Mouse (Mus musculus): ENCODE measurements around the gene 5730409E04Rik.
A peak's percentile ranks its signal among the peaks of the same experiment; 100 is the strongest.

The 5730409E04Rik gene

DNA sequence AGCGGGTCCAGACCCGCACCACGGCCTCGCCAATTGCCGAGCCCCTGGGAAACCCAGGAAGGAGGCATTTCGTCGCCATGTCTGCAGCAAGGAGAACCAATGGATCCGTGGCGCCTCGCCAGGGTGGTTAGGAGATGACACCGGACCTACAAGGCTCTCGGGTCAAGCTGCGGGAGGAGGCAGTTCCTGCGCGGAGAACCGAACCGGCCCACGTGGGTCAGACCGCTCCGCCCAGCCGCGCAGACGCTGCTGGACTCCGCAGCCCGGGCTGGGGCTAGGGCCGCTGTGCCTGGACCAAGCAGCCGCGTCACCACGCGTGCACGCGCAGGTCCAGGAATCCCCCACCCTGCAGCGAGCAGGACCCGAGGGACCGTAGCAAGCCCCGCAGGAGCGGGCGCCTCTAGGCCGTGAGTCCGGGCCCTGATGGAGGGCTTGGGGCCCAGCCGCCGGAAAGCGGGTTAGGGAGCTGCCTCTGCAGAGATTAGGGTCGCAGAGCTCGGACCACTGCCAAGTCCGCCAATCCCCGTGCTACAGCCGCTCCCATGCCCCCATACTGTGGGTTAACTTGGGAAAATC lies at the start of gene 5730409E04Rik:
5730409E04Rik (plus strand) TSS at position 213 of the 576 bp plus-strand sequence.
- DNase-seq = peak; percentile 6 to 17

DNA sequence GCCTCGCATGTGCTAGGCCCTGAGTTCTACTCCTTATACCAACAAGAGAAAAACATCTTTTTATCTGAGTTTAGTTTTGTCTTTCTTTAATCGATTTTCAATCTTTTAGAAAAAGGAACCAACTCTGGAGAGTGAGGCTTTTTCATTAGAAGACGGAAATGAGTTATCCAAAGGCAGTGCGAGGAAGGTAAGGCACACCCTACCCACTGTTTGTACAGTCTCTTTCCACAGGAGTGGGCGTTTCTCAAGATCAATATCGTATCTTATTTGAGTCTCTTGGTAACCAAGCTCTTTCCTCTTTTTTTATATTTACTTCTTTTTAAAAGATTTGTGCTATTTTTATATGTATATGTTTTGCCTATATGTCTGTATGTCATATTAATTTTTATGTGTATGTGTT lies 45.8 kb upstream of the 5730409E04Rik start:
- DNase-seq = no peak

DNA sequence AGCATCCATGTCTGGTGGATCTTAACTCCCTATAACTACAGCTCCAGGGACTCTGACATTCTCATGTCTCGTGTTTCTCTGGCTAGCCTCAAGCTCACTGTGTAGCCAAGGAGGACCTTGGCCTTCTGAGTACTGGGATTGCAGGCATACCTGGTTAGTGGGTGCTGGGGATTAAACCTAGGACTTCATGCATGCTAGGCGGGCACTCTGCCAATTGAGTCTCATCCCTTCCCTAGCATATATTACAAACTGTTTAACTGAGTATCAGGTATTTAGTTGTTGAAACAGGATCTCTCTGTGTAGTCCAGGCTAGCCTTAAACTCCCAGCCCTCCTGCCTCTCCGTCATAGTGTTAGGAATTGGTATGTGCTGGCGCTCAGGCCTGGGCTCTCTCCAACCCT lies 42.4 kb upstream of the 5730409E04Rik start:
- DNase-seq = no peak

DNA sequence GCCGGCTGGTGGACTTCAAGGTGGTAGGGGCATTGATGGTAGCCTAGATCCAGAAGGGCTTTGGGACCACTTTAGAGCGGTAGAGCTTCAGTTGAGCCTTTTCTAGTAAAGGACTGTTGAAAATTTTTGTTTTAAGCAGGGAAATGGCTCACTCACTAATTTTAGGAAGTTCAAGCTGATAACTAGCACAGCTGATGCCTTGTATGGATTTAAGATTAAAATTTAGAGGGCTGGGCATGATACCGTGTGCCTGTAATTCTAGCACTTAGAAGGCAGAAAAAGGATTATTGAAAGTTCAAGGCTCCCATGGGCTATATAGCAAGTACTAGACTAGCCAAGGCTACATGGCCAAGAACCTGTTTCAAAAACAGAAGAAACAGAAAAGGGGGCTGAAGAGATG lies 39.8 kb upstream of the 5730409E04Rik start:
- no peak for DNase-seq

DNA sequence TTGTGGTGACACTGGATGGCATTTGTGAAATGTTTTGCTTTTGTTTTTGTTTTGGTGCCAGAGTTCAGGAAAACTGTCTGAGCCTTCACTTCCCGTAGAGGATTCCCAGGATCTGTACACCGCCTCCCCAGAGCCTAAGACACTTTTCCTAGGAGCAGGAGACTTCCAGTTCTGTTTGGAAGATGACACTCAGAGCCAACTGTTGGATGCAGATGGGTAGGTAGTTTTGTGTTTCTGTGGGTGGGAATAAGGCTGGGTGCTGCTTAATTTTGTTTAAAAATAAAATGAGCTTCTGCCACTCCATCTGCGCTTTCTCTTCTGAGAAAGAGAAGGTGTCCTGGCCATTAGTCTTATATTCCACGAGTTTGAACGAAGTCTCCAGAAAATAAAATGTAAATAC lies 33.3 kb upstream of the 5730409E04Rik start:
- DNase-seq = no peak

DNA sequence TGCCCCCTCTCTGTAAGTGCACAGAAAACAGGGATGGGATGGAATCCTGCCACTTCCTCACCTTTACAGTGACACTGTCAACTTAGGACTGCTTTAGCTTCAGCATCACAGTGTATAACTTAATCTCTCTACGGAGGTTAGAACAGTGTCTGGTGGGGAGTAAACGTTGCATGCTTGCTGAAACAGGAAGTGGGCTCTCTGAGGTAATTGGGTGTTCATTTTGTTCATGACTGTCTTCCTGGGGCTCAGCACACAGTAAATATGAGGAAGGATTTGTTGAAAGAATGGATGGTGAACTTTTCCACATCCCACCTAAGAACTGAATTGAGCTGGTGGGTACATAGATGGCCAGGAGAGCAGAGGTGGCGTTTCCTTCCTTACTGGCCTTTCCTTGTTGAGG lies 31.7 kb upstream of the 5730409E04Rik start:
- no peak for DNase-seq

DNA sequence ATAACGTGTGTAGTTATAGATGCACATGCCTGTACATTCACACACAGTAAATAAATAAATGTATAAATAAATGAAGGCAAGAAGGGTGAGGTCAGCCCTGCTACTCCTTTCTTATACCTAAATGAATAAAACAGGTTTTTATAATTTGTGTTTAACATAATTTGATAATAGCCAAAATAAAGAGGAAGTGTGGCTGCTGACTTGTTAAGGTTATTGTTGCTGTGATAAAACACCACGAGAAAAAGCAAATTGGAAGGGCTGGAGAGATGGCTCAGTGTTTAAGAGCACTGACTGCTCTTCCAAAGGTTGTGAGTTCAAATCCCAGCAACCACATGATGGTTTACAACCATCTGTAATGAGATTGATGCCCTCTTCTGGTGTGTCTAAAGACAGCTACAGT lies 30.5 kb upstream of the 5730409E04Rik start:
- DNase-seq = no peak

DNA sequence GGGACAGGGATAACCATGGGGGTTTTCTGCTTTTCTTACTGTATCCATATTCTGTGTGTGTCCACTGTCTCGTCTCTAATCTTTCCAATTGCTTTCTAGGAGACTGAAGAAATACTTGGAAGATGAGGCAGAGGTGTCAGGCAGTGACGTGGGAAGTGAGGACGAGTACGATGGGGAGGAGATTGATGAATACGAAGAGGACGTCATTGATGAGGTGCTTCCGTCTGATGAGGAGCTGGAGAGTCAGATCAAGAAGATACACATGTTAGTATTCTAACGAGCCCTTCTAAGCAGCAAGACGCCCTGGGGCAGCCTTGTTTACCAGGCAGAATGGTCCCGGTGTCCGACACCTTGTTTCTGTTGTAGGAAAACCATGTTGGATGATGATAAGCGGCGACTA lies 23.9 kb upstream of the 5730409E04Rik start:
- DNase-seq = no peak

DNA sequence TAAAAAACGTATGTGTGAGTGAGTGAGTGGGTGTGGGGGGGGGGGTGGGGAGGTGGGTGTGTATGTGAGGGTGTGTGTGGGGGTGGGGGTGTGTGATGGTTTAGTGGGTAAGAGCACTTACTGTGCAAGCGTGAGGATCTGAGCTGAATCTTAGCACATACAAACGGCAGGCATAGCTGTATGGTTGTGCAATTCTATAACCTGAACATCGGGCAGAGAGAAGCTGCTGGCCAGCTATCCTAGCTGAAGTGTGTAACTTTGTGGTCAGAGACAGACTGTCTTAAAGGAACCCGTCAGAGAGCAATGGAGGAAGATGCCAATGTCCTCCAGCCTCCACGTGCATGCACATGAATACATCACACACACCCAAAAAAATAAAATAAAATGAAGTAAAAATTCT lies 17.6 kb upstream of the 5730409E04Rik start:
- DNase-seq = no peak

DNA sequence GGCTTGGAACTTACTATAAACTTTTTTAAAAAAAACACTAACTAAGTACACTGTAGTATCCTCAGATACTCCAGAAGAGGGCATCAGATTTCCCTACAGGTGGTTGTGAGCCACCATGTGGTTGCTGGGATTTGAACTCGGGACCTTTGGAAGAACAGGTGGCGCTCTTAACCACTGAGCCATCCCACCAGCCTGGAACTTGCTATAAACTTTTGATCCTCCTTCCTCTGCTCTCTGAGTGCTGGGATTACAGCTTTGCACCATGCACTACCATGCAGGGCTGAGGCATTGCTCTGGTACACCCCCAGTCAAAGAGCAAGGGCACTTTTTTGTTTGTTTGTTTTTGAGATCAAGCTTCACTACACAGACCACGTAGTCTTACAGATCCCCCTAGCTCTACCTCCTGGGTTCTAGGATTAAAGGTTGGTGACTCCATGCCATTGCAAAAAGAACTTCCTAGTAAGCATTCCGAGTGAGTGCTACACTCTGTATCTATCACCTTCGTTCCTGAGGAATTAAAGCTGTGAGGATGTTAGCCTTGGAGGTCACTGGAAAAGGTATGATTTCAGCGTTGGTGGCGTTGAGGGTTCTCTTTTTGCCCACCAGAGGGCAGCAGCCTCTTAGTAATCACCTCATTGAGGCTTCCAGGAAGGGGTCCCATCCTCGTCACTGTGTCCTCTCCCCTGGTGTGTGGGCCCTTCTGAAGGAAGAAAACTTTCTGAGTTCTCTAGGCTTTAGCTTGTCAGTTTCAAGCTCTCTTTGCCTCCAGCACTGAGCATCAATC lies 9.5 kb upstream of the 5730409E04Rik start:
- DNase-seq = peak in 1 of 2 experiments; percentile 9

DNA sequence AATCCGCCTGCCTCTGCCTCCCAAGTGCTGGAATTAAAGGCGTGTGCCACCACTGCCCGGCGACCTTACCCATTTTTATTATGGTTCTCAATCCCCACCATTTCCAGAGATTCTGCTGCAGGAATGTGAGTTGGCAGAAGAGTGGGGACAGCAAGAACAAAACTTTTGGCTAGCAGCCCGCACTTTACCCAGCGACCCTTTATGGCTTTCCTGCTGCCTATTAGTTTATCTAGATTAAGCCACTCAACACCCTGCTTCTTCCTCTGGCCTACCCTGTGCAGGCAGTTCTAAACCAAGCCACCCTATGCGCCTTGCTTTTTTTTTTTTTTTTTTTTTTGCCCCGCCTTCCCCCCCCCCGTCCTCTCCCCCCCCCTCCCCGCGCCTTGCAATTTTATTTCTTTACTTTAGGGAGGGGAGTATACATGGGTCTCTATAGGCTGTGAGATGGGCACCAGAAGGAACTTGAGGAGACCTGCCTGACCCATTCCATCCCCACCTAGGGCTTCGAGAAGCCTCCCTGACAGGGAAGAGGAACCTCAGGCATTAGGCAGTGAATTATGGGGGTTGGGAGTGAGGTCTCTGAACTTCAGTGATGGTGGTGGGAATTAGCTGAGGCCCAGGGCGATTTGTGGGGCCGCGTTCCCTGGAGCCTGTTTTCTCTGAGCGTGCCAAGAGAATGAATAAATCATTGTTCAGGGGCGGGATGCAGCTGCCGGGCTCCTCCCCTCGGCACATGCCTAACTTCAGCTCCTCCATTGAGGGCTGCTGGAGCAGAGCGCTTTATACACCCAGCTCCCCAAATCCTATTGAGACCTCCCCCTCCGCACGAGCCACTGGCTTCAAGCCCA lies 7.8 kb upstream of the 5730409E04Rik start:
- DNase-seq = no peak

DNA sequence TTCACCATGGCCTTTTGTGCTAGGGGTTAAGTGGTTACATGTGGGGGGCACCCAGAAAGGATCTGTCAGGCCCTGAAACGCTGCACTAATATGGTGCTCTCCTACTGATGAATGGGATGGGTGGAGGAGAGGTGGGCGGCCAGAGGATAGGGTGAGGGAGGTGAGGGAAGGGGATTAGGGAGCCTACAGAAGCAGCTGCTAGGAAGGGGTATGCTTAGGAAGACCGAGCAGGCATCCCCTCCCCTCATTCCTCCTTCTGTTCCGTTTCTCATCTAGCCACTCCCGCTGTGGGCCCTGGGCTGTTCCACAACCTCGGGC lies 7.2 kb upstream of the 5730409E04Rik start:
- no peak for DNase-seq

DNA sequence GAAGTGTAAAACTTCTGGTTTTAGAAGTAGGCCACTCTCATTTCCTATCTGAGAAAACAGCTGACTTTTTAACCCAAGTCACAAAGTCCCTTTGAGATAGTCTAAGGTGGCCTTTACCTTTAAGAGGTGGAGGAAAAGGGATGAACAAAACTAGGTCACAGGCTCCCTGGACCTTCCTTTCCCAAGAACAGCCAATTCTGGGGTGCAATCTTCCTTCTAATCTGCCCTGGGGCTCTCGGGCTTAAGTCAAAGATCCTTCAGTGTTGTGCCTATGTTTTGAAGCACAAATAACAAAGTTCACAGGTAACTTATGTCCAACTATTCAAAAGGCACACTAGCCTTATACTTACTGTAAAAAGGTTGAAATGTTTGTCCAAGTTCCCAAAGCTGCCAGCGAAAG lies 5.5 kb upstream of the 5730409E04Rik start:
- no peak for DNase-seq

DNA sequence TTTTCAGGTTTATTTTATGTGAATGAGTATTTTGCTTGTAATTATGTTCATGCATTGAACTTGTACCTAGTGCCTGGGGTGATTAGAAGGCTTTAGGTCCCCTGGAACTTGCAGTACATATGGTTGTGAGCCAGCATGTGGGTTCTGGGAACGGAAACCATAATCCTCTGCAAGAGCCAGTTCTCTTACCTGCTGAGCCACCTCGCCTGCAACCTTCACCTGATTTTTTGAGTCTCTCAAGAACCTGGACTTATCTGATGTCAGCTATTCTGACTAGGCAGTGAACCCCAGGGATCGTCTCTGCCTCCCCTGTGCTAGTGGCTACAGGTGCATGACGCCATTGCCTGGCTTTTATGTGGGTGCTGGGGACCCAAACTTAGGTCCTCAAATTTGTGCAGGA lies 3.9 kb upstream of the 5730409E04Rik start:
- DNase-seq = no peak

DNA sequence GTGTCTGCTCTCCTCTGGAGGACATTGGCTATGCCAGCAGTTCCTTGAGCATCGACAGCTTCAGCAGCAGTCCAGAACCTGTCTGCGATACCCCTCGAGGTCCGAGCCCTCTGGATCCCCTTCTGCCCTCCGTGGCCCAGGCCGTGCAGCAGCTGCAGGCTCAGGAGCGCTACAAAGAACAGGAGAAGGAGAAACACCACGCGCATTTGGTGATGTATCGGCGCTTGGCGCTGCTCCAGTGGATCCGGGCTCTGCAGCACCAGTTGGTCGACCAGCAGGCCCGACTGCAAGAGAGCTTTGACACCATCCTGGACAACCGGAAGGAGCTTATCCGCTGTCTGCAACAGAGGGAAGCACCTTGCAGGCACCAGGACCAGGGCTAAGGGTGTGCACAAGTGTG lies 2.4 kb downstream of the 5730409E04Rik start:
- DNase-seq = no peak

DNA sequence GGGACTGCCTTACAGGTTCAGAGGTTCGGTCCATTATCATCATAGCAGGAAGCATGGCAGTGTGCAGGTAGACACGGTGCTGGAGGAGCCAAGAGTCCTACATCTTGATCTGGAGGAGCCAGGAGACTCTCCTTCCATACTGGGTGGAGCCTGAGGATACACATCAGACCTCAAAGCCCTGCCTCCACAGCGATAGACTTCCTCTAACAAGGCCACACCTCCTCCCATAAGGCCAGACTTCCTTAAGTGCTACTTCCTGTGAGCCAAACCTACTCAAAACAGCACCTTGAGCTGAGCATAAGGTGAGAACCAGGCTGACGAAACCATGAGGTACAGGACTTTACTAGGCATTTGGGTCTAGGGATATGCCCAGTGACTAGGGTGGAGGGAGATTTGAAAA lies 6.7 kb downstream of the 5730409E04Rik start:
- no peak for DNase-seq

DNA sequence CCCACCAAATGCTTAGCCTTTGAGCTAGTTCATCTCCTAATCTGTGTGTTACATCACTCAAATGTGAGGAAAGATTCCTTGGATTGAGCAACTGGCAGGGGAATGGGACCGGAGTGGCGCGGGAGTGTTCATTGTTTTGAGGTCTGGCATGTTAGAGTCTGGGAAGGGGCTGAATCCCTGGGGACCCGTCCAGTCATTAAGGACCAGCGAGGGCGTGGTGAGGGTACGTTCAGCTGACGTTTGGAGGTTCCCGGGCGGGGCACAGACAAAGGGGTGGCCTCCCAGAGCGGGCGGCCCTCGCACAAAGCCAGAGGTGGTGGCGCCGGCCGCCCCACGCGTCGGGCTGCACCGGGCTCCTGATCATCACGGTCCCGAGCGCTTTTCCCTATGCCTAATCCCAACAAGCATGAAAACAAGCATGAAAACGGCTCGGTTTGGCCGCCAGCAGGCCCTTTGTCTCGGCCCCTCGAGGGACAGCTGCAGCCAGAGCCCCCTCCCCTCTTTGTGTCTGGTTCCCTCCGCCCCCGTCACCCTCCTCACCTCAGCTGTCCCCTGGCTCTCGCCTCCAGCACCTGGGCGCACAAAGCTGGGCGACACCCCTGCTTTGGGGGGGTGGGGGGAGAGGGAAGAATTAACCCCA lies 10.2 kb downstream of the 5730409E04Rik start:
- DNase-seq = no peak

DNA sequence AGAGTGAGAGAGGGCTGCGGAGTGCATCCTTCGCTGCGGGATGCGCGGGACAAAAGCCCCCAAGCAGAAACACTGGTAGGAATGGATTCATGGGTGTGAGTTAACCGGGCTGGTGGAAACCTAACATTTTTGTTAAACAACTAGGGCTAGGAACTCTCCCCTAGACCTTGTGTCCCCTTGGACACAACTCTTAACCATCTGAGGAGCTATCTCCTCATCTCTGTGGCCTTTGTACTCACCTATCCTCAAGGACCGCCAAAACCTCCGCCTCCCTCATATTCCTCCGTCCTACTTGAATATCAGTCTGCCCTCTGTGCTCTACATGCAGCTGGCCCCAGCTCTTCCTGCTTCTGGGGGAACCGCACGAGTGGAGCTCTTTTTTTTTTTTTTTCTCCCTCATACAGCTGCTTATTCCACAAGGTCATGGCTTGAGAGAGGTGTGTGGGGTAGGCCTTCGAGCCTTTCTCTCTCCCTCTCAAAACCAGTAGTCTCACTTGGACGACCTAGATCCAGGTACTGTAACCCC lies 10.8 kb downstream of the 5730409E04Rik start:
- no peak for DNase-seq

DNA sequence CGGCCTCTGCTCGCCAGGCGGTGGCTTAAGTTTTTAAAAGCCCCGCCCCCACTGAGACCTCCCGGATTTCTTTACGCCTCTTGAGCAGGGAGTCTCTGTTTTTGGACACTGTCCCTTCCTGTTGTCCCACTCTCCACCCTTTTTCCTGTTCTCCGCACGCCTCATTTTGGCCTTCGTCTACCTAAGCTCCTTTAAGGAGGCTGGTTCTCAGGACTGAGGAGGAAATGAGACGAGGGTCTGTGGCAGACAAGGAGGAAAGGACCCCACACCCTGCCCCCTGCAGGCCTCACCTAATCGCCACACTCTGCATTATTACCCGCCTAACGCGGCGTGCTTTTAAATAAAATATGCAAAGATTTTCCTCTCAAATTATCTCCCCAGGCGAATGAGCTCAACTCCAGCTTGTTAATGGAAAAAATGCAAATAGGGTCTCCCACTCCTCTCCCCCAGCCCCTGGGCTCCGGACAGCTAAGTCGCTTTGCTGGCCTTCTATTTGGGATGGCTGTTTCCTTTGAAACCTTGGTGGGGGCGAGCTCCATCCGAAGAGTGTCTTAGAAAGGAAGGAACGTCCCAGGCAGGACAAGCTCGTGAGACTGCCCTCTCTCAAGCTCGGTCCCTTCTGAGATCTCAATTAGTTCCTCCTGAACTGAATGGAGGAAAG lies 17.5 kb downstream of the 5730409E04Rik start:
- DNase-seq = no peak

DNA sequence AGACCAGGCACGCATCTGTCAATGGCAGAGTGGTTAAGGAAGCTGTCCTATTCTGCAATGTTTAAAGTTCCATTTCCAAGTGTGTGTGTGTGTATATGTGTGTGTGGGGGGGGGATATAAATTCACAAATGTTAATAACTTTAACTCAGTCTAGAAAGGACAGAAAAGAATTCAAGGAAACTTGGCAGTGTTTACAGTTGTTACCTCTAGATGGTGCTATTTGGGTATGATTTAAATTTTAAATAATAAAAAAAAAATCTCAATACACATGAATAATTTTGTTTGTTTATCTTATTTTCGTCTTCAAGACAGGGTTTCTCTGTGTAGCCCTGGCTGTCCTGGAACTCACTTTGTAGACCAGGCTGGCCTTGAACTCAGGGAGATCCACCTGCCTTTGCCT lies 22.3 kb downstream of the 5730409E04Rik start:
- no peak for DNase-seq

DNA sequence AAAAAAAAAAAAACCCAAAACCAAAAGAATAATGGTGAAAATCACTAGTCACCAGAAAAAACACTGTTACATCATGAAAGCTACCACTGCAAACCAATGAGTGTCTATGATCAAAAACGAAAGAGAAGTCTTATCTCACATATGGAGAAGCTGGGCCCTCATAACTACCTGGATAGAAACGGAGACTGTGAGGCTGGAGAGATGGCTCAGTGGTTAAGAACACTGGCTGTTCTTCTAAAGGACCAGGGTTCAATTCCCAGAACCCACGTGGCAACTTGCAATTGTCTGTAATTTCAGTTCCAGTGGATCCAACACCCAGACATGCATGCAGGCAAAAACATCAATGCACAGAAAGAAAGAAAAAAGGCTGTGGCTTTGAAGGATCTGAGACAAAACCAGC lies 23.1 kb downstream of the 5730409E04Rik start:
- no peak for DNase-seq

DNA sequence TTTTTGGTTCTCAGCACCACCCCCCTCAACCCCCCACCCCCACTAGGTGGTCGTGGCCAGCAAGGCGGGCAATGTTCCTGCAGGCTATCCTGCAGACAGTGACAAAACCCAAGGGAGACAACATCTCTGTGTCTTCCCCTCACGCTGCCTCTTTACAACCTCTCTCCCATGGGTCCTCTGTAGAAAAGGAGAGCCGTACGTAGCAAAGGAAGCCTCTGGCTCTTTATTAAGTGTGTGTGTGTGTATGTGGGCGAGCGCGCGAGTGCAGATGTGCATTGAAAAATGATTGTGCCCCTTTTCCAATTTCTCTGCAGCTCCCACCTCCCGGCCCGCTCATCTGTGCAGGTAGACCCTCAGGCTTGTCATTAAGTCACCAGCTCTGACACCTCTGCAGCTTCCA lies 26.7 kb downstream of the 5730409E04Rik start:
- DNase-seq = no peak

DNA sequence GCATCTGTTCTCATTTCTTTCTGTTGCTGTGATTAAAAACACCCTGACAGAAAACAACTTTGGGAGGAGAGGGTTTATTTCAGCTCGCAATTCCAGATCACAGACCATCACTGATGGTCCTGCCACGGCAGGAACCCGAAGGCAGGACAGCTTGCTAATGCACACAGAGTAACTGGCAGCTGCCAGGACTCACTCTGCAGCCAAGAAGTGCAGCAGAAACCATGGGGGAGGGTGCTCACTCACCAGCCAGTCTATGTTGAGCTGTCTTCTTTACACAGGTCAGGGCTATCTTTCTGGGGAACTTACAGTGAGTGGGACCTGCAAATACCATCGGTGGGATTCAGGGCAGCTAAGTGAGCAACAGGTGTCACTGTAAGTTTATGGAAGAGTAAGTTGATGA lies 27.8 kb downstream of the 5730409E04Rik start:
- no peak for DNase-seq

Measured in thymus, adult 18-20 months (tissue).